Mouse (Mus musculus) colon, adult 2 months (tissue): Measurements from ENCODE around the gene Serpina3m. TPM values are rescaled to one million over a fixed set of nuclear protein-coding genes. Genes with fewer than 3 reads are reported as not detected.

ENCODE experiments used
- polyA plus RNA-seq: library from polyadenylated mRNA; depleted of rRNA; stranded (reverse); fragments of >200 nt; gene quantifications from 2 replicates; pipeline ENCODE4 v1.2.3, GENCODE M21; 2012; rRNA removed

The Serpina3m gene
- polyA plus RNA-seq = 0.13 TPM in 1 of 2 replicates, not detected in the other

DNA sequence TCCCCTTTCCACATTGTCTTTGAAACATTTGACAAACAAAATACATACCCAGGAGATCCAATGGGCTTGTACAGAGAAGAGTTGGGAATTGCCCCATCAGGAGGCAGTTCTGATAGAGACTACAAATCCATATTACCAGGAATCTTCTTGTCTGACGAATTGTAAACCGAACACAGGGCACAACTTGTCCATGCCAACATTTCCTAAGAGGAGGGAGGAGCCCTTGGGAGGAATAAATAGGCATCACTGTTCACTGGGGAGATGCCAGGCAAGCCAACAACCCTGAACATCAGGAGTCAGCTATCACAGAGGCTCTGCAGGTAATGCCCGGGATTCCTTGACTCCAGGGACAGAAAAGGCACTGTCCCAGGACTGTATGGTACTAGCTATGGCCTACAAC, at the start of gene Serpina3m, which contains the start of gene Serpina3k:
Gene Serpina3m (plus strand): TSS at position 261 of the 400 bp plus-strand sequence.
Gene Serpina3k (plus strand): TSS at position 261 of the 400 bp plus-strand sequence.

GRCm38 (mm10) chr12:104314253-104314652, 24.0 kb upstream of the Serpina3m start, which contains the start of gene Serpina3j:
TSS of gene Serpina3j (plus strand) at chr12:104314553.

GRCm38 (mm10) chr12:104406454-104406885, 68.2 kb downstream of the Serpina3m start, which contains the start of gene Serpina3n:
TSS of gene Serpina3n (plus strand) at chr12:104406729.

Other genes with a start within 250 kb of the Serpina3m start
- gene Serpina5, start 237.4 kb upstream of the Serpina3m start, polyA plus RNA-seq = not detected in 2 replicates
- not detected in 2 replicates for gene Serpina3a, start 225.8 kb upstream of the Serpina3m start, polyA plus RNA-seq
- not detected in 2 replicates for gene Serpina3b, start 210.5 kb upstream of the Serpina3m start, polyA plus RNA-seq
- 0.60 and 0.78 TPM in 2 replicates for gene Serpina3c, start 184.6 kb upstream of the Serpina3m start, polyA plus RNA-seq
- 0.10 and 0.16 TPM in 2 replicates for gene Serpina3f, start 123.9 kb upstream of the Serpina3m start, polyA plus RNA-seq
- gene Serpina3g, start 102.2 kb upstream of the Serpina3m start, polyA plus RNA-seq = 3.3 and 4.2 TPM in 2 replicates
- gene Serpina3i, start 75.4 kb upstream of the Serpina3m start, polyA plus RNA-seq = 0.05 and 0.07 TPM in 2 replicates
- gene Serpina3j, start 23.9 kb upstream of the Serpina3m start, polyA plus RNA-seq = not detected in 2 replicates
- 0.07 TPM in 1 of 2 replicates, not detected in the other for gene Serpina3k, start within 50 bp of the Serpina3m start, polyA plus RNA-seq
- gene Serpina3n, start 68.2 kb downstream of the Serpina3m start, polyA plus RNA-seq = 20.8 and 24.4 TPM in 2 replicates
- gene Gsc, start 134.8 kb downstream of the Serpina3m start, polyA plus RNA-seq = not detected in 2 replicates